Mouse (Mus musculus) adrenal gland, adult 18-20 months (tissue): Measurements from ENCODE around the gene Ngdn. TPM values are rescaled to one million over a fixed set of nuclear protein-coding genes. Genes with fewer than 3 reads are reported as not detected.

ENCODE experiments used
- DNase-seq, 2 experiments: peaks; one replicate each; pipeline ENCODE4 v3.0.0; 2021 to 2022; ENCODE audit warnings: low spot score in 2 of 2
- microRNA-seq, 2 experiments: library from miRNA; unstranded; fragments of <30 nt; microRNA quantifications; one replicate each; pipeline ENCODE4 v1.2.0; 2021; ENCODE audit warnings: borderline number of aligned reads in 2 of 2
- total RNA-seq, 2 experiments: library from RNA; stranded (reverse); gene quantifications; 1 replicate in 1 of 2; 2 replicates in 1 of 2; pipeline ENCODE4 v1.2.3; 2021

Ngdn gene
- total RNA-seq, 2 experiments from 2014 or later: 38.2 to 43.2 TPM

GRCm38 (mm10) chr14:55066042-55066441 is 50.8 kb downstream of the Ngdn start:
- DNase-seq: no peak

- DNase-seq: no peak
These were observed 56.5 kb downstream of the Ngdn start for GRCm38 (mm10) chr14:55071756-55072155.

Small RNAs within 50 kb of the gene (microRNA-seq; reads per million reads assigned to microRNA genes)
- gene Mir208b: 0 to 74.2 reads per million in 2 experiments

Other genes starting within 250 kb of the Ngdn start
- 10 to 100 TPM; 24.6 to 55.6 TPM for gene Slc7a8, start 233.5 kb upstream of the Ngdn start, total RNA-seq
- under 1 TPM in 1 of 2 experiments, not detected in 1; 0.51 TPM for gene Rnf212b, start 201.3 kb upstream of the Ngdn start, total RNA-seq
- gene Homez, start 144.5 kb upstream of the Ngdn start, total RNA-seq: 10 to 100 TPM; 12.8 to 15.6 TPM
- gene Ppp1r3e, start 137.9 kb upstream of the Ngdn start, total RNA-seq: 10 to 100 TPM; 14.2 to 17.2 TPM
- gene Bcl2l2, start 132.1 kb upstream of the Ngdn start, total RNA-seq: 10 to 100 TPM; 53.1 to 59.3 TPM
- 1 to 10 TPM; 1.2 to 3.9 TPM for gene Gm20521, start 132.0 kb upstream of the Ngdn start, total RNA-seq
- 100 to 1,000 TPM; 137 to 177 TPM for gene Pabpn1, start 123.0 kb upstream of the Ngdn start, total RNA-seq
- gene Slc22a17, start 102.3 kb upstream of the Ngdn start, total RNA-seq: 10 to 100 TPM; 36.7 to 43.9 TPM
- 1 to 10 TPM; 2.4 to 4.9 TPM for gene Efs, start 89.3 kb upstream of the Ngdn start, total RNA-seq
- gene Il25, start 82.8 kb upstream of the Ngdn start, total RNA-seq: not detected
- under 1 TPM in 1 of 2 experiments, not detected in 1; 0.96 TPM for gene Cmtm5, start 79.2 kb upstream of the Ngdn start, total RNA-seq
- gene Myh6, start 48.5 kb upstream of the Ngdn start, total RNA-seq: under 1 TPM in 1 of 2 experiments, not detected in 1; 0.42 TPM
- not detected for gene Gm17428, start 38.5 kb upstream of the Ngdn start, total RNA-seq
- gene Myh7, start 20.8 kb upstream of the Ngdn start, total RNA-seq: under 1 TPM in 1 of 2 experiments, not detected in 1; 0.42 TPM
- gene Zfhx2, start 76.9 kb downstream of the Ngdn start, total RNA-seq: 1 to 10 TPM; 6.1 to 7.4 TPM
- gene Thtpa, start 79.3 kb downstream of the Ngdn start, total RNA-seq: 10 to 100 TPM; 10.9 to 12.0 TPM
- 10 to 100 TPM; 25.8 to 29.4 TPM for gene Ap1g2, start 91.1 kb downstream of the Ngdn start, total RNA-seq
- 1 to 10 TPM; 3.0 TPM for gene Jph4, start 101.5 kb downstream of the Ngdn start, total RNA-seq
- gene Dhrs2, start 206.6 kb downstream of the Ngdn start, total RNA-seq: not detected